ENCODE assay signal across 22 mouse cellular contexts in genomic region chr4:122922841-122923240, GRCm38 (mm10). TPM values are rescaled to one million over a fixed set of nuclear protein-coding genes. Genes with fewer than 3 reads are reported as not detected.
DNase-seq lines count a peak whose midpoint lies in the region; ATAC-seq and TF ChIP-seq lines count a peak whose summit lies in the region.
"Had no signal": no experiment of that assay in that cellular context is flagged by ENCODE, and none has a peak within 500 bp of the region (broad histone marks: within the 10 kb centered on the region; RNA-seq: fewer than 3 reads in every experiment).

No protein-coding gene starts in this region.

- TF ChIP-seq CTCF in layer of hippocampus, adult 2 months (conservative IDR thresholded peaks at IDR 0.05), result no peak

- peak; percentile 75 for ATAC-seq in megakaryocyte, adult 5-6 weeks (ENCODE audit: poor library complexity, severe bottlenecking)
- ATAC-seq: intestine, postnatal 0 days; Patski had no signal

- peak overlapping the region; percentile 7; the same call in 1 of the 2 replicates for H3K27ac ChIP-seq in layer of hippocampus, adult 2 months
- H3K27ac ChIP-seq: embryonic facial prominence, embryonic 10.5 days; hindbrain, embryonic 15.5 days; limb, embryonic 15.5 days had no signal

- no peak overlapping the region for H3K4me3 ChIP-seq in layer of hippocampus, adult 2 months
- H3K4me3 ChIP-seq: embryonic facial prominence, embryonic 10.5 days; erythroblast, embryonic 14.5 days; gastrocnemius, adult 2 months; hindbrain, embryonic 15.5 days; limb, embryonic 15.5 days had no signal

- peak; percentile 90 for DNase-seq in heart, adult 11 months
- no peak for DNase-seq in heart, postnatal 4 days
- DNase-seq in layer of hippocampus, adult 2 months (ENCODE audit: low spot score in 2 of 2), result no peak
- no peak for DNase-seq in layer of hippocampus, postnatal 25 days (ENCODE audit: extremely low spot score in 1 of 2, low spot score in 1 of 2)
- DNase-seq in ZHBTc4 (ENCODE audit: low read depth, low spot score), result peak; percentile 10
- no peak for DNase-seq in c-Kit-positive CD71-positive TER-119-positive erythroid progenitor cells, embryonic 14.5 days (ENCODE audit: low spot score)
- DNase-seq in testis, postnatal 14 days (ENCODE audit: low spot score), result no peak
- DNase-seq: adrenal gland, postnatal 36 days; B cell, adult 2 months; cerebellum, postnatal 14 days; gastrocnemius, adult 2 months; lung, postnatal 10 days; right cerebral cortex, adult 18-20 months; thymus, adult 18-20 months had no signal

RNA-seq across cellular contexts. Expression of gene Cap1, which starts 37.0 kb away (rescaled TPM):
- 10 to 100 TPM; 88.9 to 90.8 TPM for total RNA-seq in heart, postnatal 4 days (2021)
- 100 to 1,000 TPM; 296 to 316 TPM for total RNA-seq in layer of hippocampus, adult 2 months (2021)
- 100 to 1,000 TPM; 299 to 313 TPM for total RNA-seq in layer of hippocampus, postnatal 25 days (2021)
- total RNA-seq in megakaryocyte, adult 5-6 weeks (2015), result 417 and 420 TPM in 2 replicates
- total RNA-seq in megakaryocyte, adult 5-6 weeks (2017), result 551 and 589 TPM in 2 replicates

RNA-seq across cellular contexts. Expression of gene Mfsd2a, which starts 38.1 kb away (rescaled TPM):
- total RNA-seq in heart, postnatal 4 days (2021), result under 1 TPM; 0.14 to 0.20 TPM
- 10 to 100 TPM; 45.8 to 49.1 TPM for total RNA-seq in layer of hippocampus, adult 2 months (2021)
- total RNA-seq in layer of hippocampus, postnatal 25 days (2021), result 10 to 100 TPM; 37.9 to 54.8 TPM
- total RNA-seq in megakaryocyte, adult 5-6 weeks (2015), result 0.14 TPM in 1 of 2 replicates, not detected in the other
- total RNA-seq in megakaryocyte, adult 5-6 weeks (2017), result 0.15 and 0.16 TPM in 2 replicates
- total RNA-seq: heart, adult 8-10 months had no signal

Comparison
In these comparisons a context has a peak if more than half of its experiments do, and no peak if none do; other contexts are left out.
1. DNase-seq: peak in heart, adult 11 months (single experiment) and ZHBTc4 (single experiment); none in heart, postnatal 4 days (single experiment), layer of hippocampus, adult 2 months (0 of 2), layer of hippocampus, postnatal 25 days (0 of 2), c-Kit-positive CD71-positive TER-119-positive erythroid progenitor cells, embryonic 14.5 days (single experiment) and testis, postnatal 14 days (single experiment).
2. RNA of gene Mfsd2a, which starts 38.1 kb away (total RNA-seq): 37.9 to 54.8 TPM in layer of hippocampus, postnatal 25 days and 45.8 to 49.1 TPM in layer of hippocampus, adult 2 months; 0.14 to 0.20 TPM in heart, postnatal 4 days and 0.14 to 0.16 TPM in megakaryocyte, adult 5-6 weeks; every median in the first group is over 10 times any median in the second.